Comparison of ENCODE assay signal across 8 mouse cellular contexts in genomic region chr11:20958233-20958632, GRCm38 (mm10).
DNase-seq lines count a peak whose midpoint lies in the region; ATAC-seq and TF ChIP-seq lines count a peak whose summit lies in the region.
"Had no signal": no experiment of that assay in that cellular context is flagged by ENCODE, and none has a peak within 500 bp of the region (broad histone marks: within the 10 kb centered on the region; RNA-seq: fewer than 3 reads in every experiment).

No protein-coding gene starts in this region.

- no peaks in the 10 kb centered on the region for H3K36me3 ChIP-seq in CH12.LX (replicated peaks in 1 of 2; ENCODE audit: control insufficient read depth in 1 of 2, insufficient read depth in 1 of 2, low read length in 1 of 2)
- H3K36me3 ChIP-seq in heart, embryonic 16.5 days (ENCODE audit: control insufficient read depth, insufficient read depth): no peaks in the 10 kb centered on the region
- H3K36me3 ChIP-seq in liver, embryonic 15.5 days (replicated peaks): no peaks in the 10 kb centered on the region

- TF ChIP-seq EP300 in CH12.LX (IDR thresholded peaks at IDR 0.05; ENCODE audit: low read length): no peak

- H3K27ac ChIP-seq in CH12.LX (ENCODE audit: insufficient read depth, low read depth): no peak overlapping the region
- peak overlapping the region; percentile 71 for H3K27ac ChIP-seq in heart, embryonic 16.5 days (ENCODE audit: low read length)
- H3K27ac ChIP-seq in liver, embryonic 15.5 days (replicated peaks): 0 out of 2 replicates have a peak overlapping the region, but pooled peaks have one; percentile 14

- peak overlapping the region; percentile 14; the same call in 1 of the 2 replicates for H3K4me2 ChIP-seq in CH12.LX (ENCODE audit: insufficient read depth, low read depth, poor library complexity, severe bottlenecking)
- H3K4me2 ChIP-seq in heart, embryonic 16.5 days (ENCODE audit: low read depth, low read length): peak overlapping the region; percentile 5; the same call in 1 of the 2 replicates
- peak overlapping the region; percentile 18 for H3K4me2 ChIP-seq in liver, embryonic 15.5 days

- H3K9me3 ChIP-seq in CH12.LX (replicated peaks; ENCODE audit: low read length): no peaks in the 10 kb centered on the region
- no peaks in the 10 kb centered on the region for H3K9me3 ChIP-seq in heart, embryonic 16.5 days (replicated peaks; ENCODE audit: control insufficient read depth, low read length)
- no peaks in the 10 kb centered on the region for H3K9me3 ChIP-seq in liver, embryonic 15.5 days (replicated peaks)

- in situ Hi-C loops in CH12.LX (cut with MboI; ENCODE audit: low pct_ligation_motif_present, low pct_unique_long_range_greater_than_20kb, low sequenced_read_pairs): no loop called here

- H3K9ac ChIP-seq in CH12.LX (ENCODE audit: insufficient read depth, low read depth): no peak overlapping the region
- no peak overlapping the region for H3K9ac ChIP-seq in heart, embryonic 16.5 days (ENCODE audit: low read length)
- H3K9ac ChIP-seq in liver, embryonic 15.5 days: no peak overlapping the region

- dilution Hi-C loops in CH12.LX (cut with MboI; ENCODE audit: extremely low pct_ligation_motif_present, extremely low pct_unique_long_range_greater_than_20kb, low sequenced_read_pairs): no loop called here

- TF ChIP-seq CTCF in CH12.LX (conservative IDR thresholded peaks at IDR 0.05 in 1 of 2, IDR thresholded peaks at IDR 0.05 in 1 of 2; ENCODE audit: low read depth in 2 of 2, low read length in 2 of 2): no peak

- H3K4me1 ChIP-seq in CH12.LX (ENCODE audit: control insufficient read depth in 1 of 2, insufficient read depth in 2 of 2): peaks cover 2 to 21% of the 10 kb centered on the region in 2 experiments
- peaks cover 10% of the 10 kb centered on the region; the same call in 1 of the 2 replicates for H3K4me1 ChIP-seq in heart, embryonic 16.5 days (ENCODE audit: control insufficient read depth, insufficient read depth, low read length)
- H3K4me1 ChIP-seq in liver, embryonic 15.5 days (replicated peaks): peaks cover 13% of the 10 kb centered on the region

- ATAC-seq in heart, embryonic 16.5 days (replicated peaks; ENCODE audit: extremely low read depth, insufficient read depth, low FRiP score): peak; percentile 50
- no peak for ATAC-seq in liver, embryonic 15.5 days (ENCODE audit: insufficient read depth)

- H3K27me3 ChIP-seq in CH12.LX (replicated peaks): no peaks in the 10 kb centered on the region
- H3K27me3 ChIP-seq in heart, embryonic 16.5 days (ENCODE audit: control insufficient read depth, insufficient read depth, low read length): no peaks in the 10 kb centered on the region
- 0 out of 2 replicates have a peak, but pooled peaks cover 9% of the 10 kb centered on the region for H3K27me3 ChIP-seq in liver, embryonic 15.5 days

- 9% methylated on average over 5 of the region's 5 CpGs for WGBS in heart, embryonic 16.5 days
- 5% methylated on average over 5 of the region's 5 CpGs for WGBS in liver, embryonic 15.5 days (ENCODE audit: insufficient replicate concordance)

- H3K4me3 ChIP-seq in CH12.LX (replicated peaks in 1 of 3; ENCODE audit: low read depth in 2 of 3, low read length in 2 of 3, poor library complexity in 1 of 3): no peak overlapping the region
- H3K4me3 ChIP-seq in heart, embryonic 16.5 days (ENCODE audit: low read length): no peak overlapping the region
- no peak overlapping the region for H3K4me3 ChIP-seq in liver, embryonic 15.5 days (replicated peaks)

- no peaks in the 10 kb centered on the region for H3K79me2 ChIP-seq in CH12.LX (replicated peaks; ENCODE audit: control insufficient read depth, extremely low read depth, insufficient read depth, poor library complexity, severe bottlenecking)

- TF ChIP-seq RAD21 in CH12.LX (IDR thresholded peaks at IDR 0.05; ENCODE audit: low read depth, low read length): no peak

- DNase-seq in CH12.LX (ENCODE audit: extremely low read depth) (peak; percentile 12), ES-CJ7 (ENCODE audit: low read depth, low spot score) (peak; percentile 20)
- DNase-seq in frontal cortex, adult 2 months (ENCODE audit: extremely low spot score in 1 of 2, low spot score in 1 of 2): no peak
- no peak for DNase-seq in cerebellum, adult 11-12 months
- no peak for DNase-seq in frontal cortex, postnatal 36 days (ENCODE audit: low spot score in 2 of 2)
- DNase-seq: thymus, postnatal 4 days had no signal

- no peak for TF ChIP-seq POLR2A in CH12.LX (IDR thresholded peaks at IDR 0.05; ENCODE audit: low read depth, low read length)

TF ChIP-seq in CH12.LX, 34 proteins besides CTCF, POLR2A, EP300 and RAD21:
- no peak for TF ChIP-seq ZNF384 (IDR thresholded peaks at IDR 0.05; ENCODE audit: low read depth, low read length)
- TF ChIP-seq RCOR1 (conservative IDR thresholded peaks at IDR 0.05; ENCODE audit: low read depth, low read length): no peak
- no peak for TF ChIP-seq IRF4 (IDR thresholded peaks at IDR 0.05; ENCODE audit: low read depth, low read length)
- TF ChIP-seq KAT2A (IDR thresholded peaks at IDR 0.05; ENCODE audit: insufficient replicate concordance, low read length): no peak
- no peak for TF ChIP-seq BHLHE40 (IDR thresholded peaks at IDR 0.05; ENCODE audit: low read depth, low read length)
- TF ChIP-seq USF1 (IDR thresholded peaks at IDR 0.05; ENCODE audit: low read depth, low read length): no peak
- no peak for TF ChIP-seq JUND (conservative IDR thresholded peaks at IDR 0.05; ENCODE audit: low read depth, low read length)
- TF ChIP-seq TBP (conservative IDR thresholded peaks at IDR 0.05; ENCODE audit: low read depth, low read length): no peak
- TF ChIP-seq ZKSCAN1 (IDR thresholded peaks at IDR 0.05; ENCODE audit: borderline replicate concordance, low read depth, low read length): no peak
- TF ChIP-seq TCF12 (IDR thresholded peaks at IDR 0.05; ENCODE audit: low read depth, low read length): no peak
- no peak for TF ChIP-seq MAFK (IDR thresholded peaks at IDR 0.05; ENCODE audit: insufficient replicate concordance, low read length)
- no peak for TF ChIP-seq UBTF (IDR thresholded peaks at IDR 0.05; ENCODE audit: low read depth, low read length)
- TF ChIP-seq MYC (IDR thresholded peaks at IDR 0.05; ENCODE audit: low read depth, low read length): no peak
- TF ChIP-seq CHD2 (IDR thresholded peaks at IDR 0.05; ENCODE audit: low read length): no peak
- no peak; the same call in 1 of the 2 replicates for TF ChIP-seq ELF1 (IDR thresholded peaks at IDR 0.05; ENCODE audit: low read depth, low read length)
- TF ChIP-seq MAX (IDR thresholded peaks at IDR 0.05; ENCODE audit: low read length): no peak
- TF ChIP-seq MAZ (IDR thresholded peaks at IDR 0.05; ENCODE audit: low read depth, low read length): no peak
- TF ChIP-seq ZMIZ1 (IDR thresholded peaks at IDR 0.05; ENCODE audit: low read depth, low read length): no peak

Comparison
In these comparisons a context has a peak if more than half of its experiments do, and no peak if none do; other contexts are left out.
1. DNase-seq: peak in CH12.LX (single experiment) and ES-CJ7 (single experiment); none in frontal cortex, adult 2 months (0 of 2), cerebellum, adult 11-12 months (single experiment) and frontal cortex, postnatal 36 days (0 of 2).
2. Peak in every context shown above with its lines, with median percentiles within 50 percentile points of each other: H3K4me2 ChIP-seq.